Mouse (Mus musculus) ES-CJ7 (cell line): ENCODE data around the gene Rab2b.
"Not testable (repeated sequence)": the region's sequence is repeated elsewhere in the genome, so short reads cannot be mapped to it uniquely, and the experiment has no call there.

ENCODE experiments used
- DNase-seq: peaks from one replicate; pipeline ENCODE4 v3.0.0; 2011; ENCODE audit warnings: low read depth, low spot score

Gene Rab2b

GRCm38 (mm10) chr14:52278932-52279746, at the start of gene Rab2b, which contains the start of gene Tox4:
Rab2b (minus strand) TSS chr14:52279545.
Tox4 (plus strand) TSS chr14:52279146.
- peak; percentile 99 for DNase-seq

- no peak for DNase-seq
Measured at GRCm38 (mm10) chr14:52327910-52328812, 48.8 kb upstream of the Rab2b start, which contains the start of gene Sall2. Sall2 (minus strand) TSS chr14:52328762.

- DNase-seq, result peak; percentile 32
Measured at GRCm38 (mm10) chr14:52327375-52327901, 48.1 kb upstream of the Rab2b start.

GRCm38 (mm10) chr14:52325890-52326289, 46.5 kb upstream of the Rab2b start:
- DNase-seq, result peak; percentile 68

GRCm38 (mm10) chr14:52319361-52319760, 40.0 kb upstream of the Rab2b start:
- DNase-seq, result no peak

- peak; percentile 62 for DNase-seq
Measured at GRCm38 (mm10) chr14:52316441-52317225, 37.3 kb upstream of the Rab2b start.

- peak; percentile 79 for DNase-seq
Measured at GRCm38 (mm10) chr14:52315792-52316440, 36.6 kb upstream of the Rab2b start.

GRCm38 (mm10) chr14:52315283-52315780, 36.0 kb upstream of the Rab2b start:
- no peak for DNase-seq

GRCm38 (mm10) chr14:52314808-52315150, 35.4 kb upstream of the Rab2b start:
- peak; percentile 24 for DNase-seq

- peak; percentile 52 for DNase-seq
Measured at GRCm38 (mm10) chr14:52313931-52314807, 34.8 kb upstream of the Rab2b start.

GRCm38 (mm10) chr14:52310906-52311305, 31.6 kb upstream of the Rab2b start:
- DNase-seq, result no peak

GRCm38 (mm10) chr14:52310343-52310742, 31.0 kb upstream of the Rab2b start:
- peak; percentile 68 for DNase-seq

- no peak for DNase-seq
Measured at GRCm38 (mm10) chr14:52306100-52306499, 26.8 kb upstream of the Rab2b start.

GRCm38 (mm10) chr14:52304644-52305271, 25.4 kb upstream of the Rab2b start, which contains the start of gene Mettl3:
Mettl3 (minus strand) TSS chr14:52305128.
- DNase-seq, result peak; percentile 94

- not testable (repeated sequence) for DNase-seq
Measured at GRCm38 (mm10) chr14:52303517-52303916, 24.2 kb upstream of the Rab2b start.

- DNase-seq, result no peak
Measured at GRCm38 (mm10) chr14:52295558-52296264, 16.4 kb upstream of the Rab2b start.

- peak; percentile 70 for DNase-seq
Measured at GRCm38 (mm10) chr14:52284191-52284590, 4.8 kb upstream of the Rab2b start.

- no peak for DNase-seq
Measured at GRCm38 (mm10) chr14:52283629-52284028, 4.3 kb upstream of the Rab2b start.
